Mouse (Mus musculus): ENCODE data around the gene Thbs3. TPM values are rescaled to one million over a fixed set of nuclear protein-coding genes. Genes with fewer than 3 reads are reported as not detected.
"Not testable (repeated sequence)": the region's sequence is repeated elsewhere in the genome, so short reads cannot be mapped to it uniquely, and the experiment has no call there.

The Thbs3 gene
- polyA plus RNA-seq, 1 experiment from 2014 or later = 26.8 TPM

- peak overlapping the region; percentile 73; the same call in 1 of the 2 replicates for H3K27ac ChIP-seq
- 41% methylated on average over 5 of the region's 5 CpGs for WGBS
Observed at GRCm38 (mm10) chr3:89203142-89203514, 11.9 kb upstream of the Thbs3 start.

DNA sequence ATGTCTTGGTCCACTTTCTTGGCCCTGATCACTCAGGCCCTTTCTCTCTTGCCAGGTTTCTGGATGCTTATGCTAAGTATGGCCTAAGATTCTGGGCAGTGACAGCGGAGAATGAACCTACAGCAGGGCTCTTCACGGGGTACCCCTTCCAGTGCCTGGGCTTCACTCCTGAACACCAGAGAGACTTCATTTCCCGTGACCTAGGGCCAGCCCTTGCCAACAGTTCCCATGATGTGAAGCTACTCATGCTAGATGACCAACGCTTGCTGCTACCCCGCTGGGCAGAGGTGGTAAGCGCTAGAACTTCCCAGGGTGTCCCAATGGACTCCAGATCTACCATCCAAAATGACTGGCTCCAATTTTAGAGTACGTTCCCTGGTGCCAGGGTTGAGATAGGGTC is 8.9 kb upstream of the Thbs3 start:
- WGBS = 92% methylated on average over 7 of the region's 7 CpGs
- Histone ChIP-seq H3K9me3 (replicated peaks) (no peaks in the 10 kb centered on the region), H3K4me1 (peaks cover 6% of the 10 kb centered on the region), H3K4me3 (no peak overlapping the region), H3K36me3 (peaks cover 72% of the 10 kb centered on the region), H3K27ac (no peak overlapping the region), H3K27me3 (ENCODE audit: low read depth, poor library complexity, severe bottlenecking) (no peaks in the 10 kb centered on the region)
- DNase-seq (ENCODE audit: low spot score) = no peak

More at GRCm38 (mm10) chr3:89203142-89203514, 11.9 kb upstream of the Thbs3 start:
- peak overlapping the region; percentile 63 for H3K4me3 ChIP-seq
- H3K36me3 ChIP-seq = peaks cover 42% of the 10 kb centered on the region
- H3K27me3 ChIP-seq (ENCODE audit: low read depth, poor library complexity, severe bottlenecking) = no peaks in the 10 kb centered on the region
- no peaks in the 10 kb centered on the region for H3K9me3 ChIP-seq (replicated peaks)
- no peak for DNase-seq (ENCODE audit: low spot score)
- H3K4me1 ChIP-seq = peaks cover 6% of the 10 kb centered on the region

GRCm38 (mm10) chr3:89206695-89207094 is 8.3 kb upstream of the Thbs3 start:
- H3K4me3 ChIP-seq = no peak overlapping the region
- peaks cover 6% of the 10 kb centered on the region for H3K4me1 ChIP-seq
- H3K27me3 ChIP-seq (ENCODE audit: low read depth, poor library complexity, severe bottlenecking) = no peaks in the 10 kb centered on the region
- H3K36me3 ChIP-seq = peaks cover 76% of the 10 kb centered on the region
- no peaks in the 10 kb centered on the region for H3K9me3 ChIP-seq (replicated peaks)
- 94% methylated on average over 2 of the region's 2 CpGs for WGBS
- DNase-seq (ENCODE audit: low spot score) = no peak
- H3K27ac ChIP-seq = no peak overlapping the region

- no peak for DNase-seq (ENCODE audit: low spot score)
- no peak overlapping the region for H3K27ac ChIP-seq
- no peaks in the 10 kb centered on the region for H3K27me3 ChIP-seq (ENCODE audit: low read depth, poor library complexity, severe bottlenecking)
- no peak overlapping the region for H3K4me3 ChIP-seq
- H3K9me3 ChIP-seq (replicated peaks) = no peaks in the 10 kb centered on the region
- peaks cover 84% of the 10 kb centered on the region for H3K36me3 ChIP-seq
- H3K4me1 ChIP-seq = peaks cover 12% of the 10 kb centered on the region
- WGBS = 93% methylated on average over 13 of the region's 13 CpGs
Observed at GRCm38 (mm10) chr3:89208075-89208657, 6.8 kb upstream of the Thbs3 start.

- no peak for DNase-seq (ENCODE audit: low spot score)
- no peak overlapping the region for H3K27ac ChIP-seq
- H3K36me3 ChIP-seq = peaks cover 84% of the 10 kb centered on the region
- peaks cover 10% of the 10 kb centered on the region for H3K4me1 ChIP-seq
- WGBS = 92% methylated on average over 6 of the region's 6 CpGs
- H3K9me3 ChIP-seq (replicated peaks) = no peaks in the 10 kb centered on the region
- H3K27me3 ChIP-seq (ENCODE audit: low read depth, poor library complexity, severe bottlenecking) = no peaks in the 10 kb centered on the region
- H3K4me3 ChIP-seq = no peak overlapping the region
Observed at GRCm38 (mm10) chr3:89208736-89209135, 6.2 kb upstream of the Thbs3 start.

GRCm38 (mm10) chr3:89209731-89210130 is 5.2 kb upstream of the Thbs3 start:
- Histone ChIP-seq H3K36me3 (peaks cover 75% of the 10 kb centered on the region), H3K4me1 (peaks cover 16% of the 10 kb centered on the region)

DNA sequence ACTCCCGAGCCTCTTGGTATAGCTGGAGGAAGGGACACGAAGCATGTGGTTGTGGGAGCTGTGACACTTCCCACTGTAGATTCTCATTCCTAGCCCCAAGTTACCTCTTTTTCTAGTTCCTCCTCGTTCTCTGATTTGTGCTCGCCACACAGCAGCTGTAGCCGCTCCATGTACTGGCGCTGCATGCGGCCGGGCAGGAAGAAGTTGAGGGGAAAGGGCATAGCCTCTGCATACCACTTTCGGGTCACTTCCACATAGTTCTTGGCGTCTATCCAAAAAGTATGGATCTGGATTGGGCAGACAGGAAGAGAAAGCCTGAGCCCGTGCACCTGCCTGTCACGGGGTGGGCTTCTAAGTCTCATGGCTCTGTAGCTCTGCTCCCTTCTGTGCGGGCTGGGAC is 4.8 kb upstream of the Thbs3 start:
- Histone ChIP-seq H3K27me3 (ENCODE audit: low read depth, poor library complexity, severe bottlenecking) (no peaks in the 10 kb centered on the region), H3K36me3 (peaks cover 72% of the 10 kb centered on the region), H3K27ac (no peak overlapping the region), H3K4me3 (no peak overlapping the region), H3K9me3 (replicated peaks) (no peaks in the 10 kb centered on the region), H3K4me1 (peaks cover 20% of the 10 kb centered on the region)
- WGBS = 93% methylated on average over 13 of the region's 13 CpGs
- DNase-seq (ENCODE audit: low spot score) = no peak

More at GRCm38 (mm10) chr3:89209731-89210130, 5.2 kb upstream of the Thbs3 start:
- Histone ChIP-seq H3K27ac (no peak overlapping the region), H3K27me3 (ENCODE audit: low read depth, poor library complexity, severe bottlenecking) (no peaks in the 10 kb centered on the region), H3K9me3 (replicated peaks) (no peaks in the 10 kb centered on the region), H3K4me3 (no peak overlapping the region)
- WGBS = 94% methylated on average over 7 of the region's 7 CpGs
- DNase-seq (ENCODE audit: low spot score) = no peak

- H3K27me3 ChIP-seq (ENCODE audit: low read depth, poor library complexity, severe bottlenecking) = no peaks in the 10 kb centered on the region
- H3K27ac ChIP-seq = no peak overlapping the region
- H3K4me1 ChIP-seq = peaks cover 26% of the 10 kb centered on the region
- no peak for DNase-seq (ENCODE audit: low spot score)
- 83% methylated on average over 7 of the region's 7 CpGs for WGBS
- peaks cover 66% of the 10 kb centered on the region for H3K36me3 ChIP-seq
- H3K9me3 ChIP-seq (replicated peaks) = no peaks in the 10 kb centered on the region
- H3K4me3 ChIP-seq = no peak overlapping the region
Observed at GRCm38 (mm10) chr3:89210731-89211130, 4.2 kb upstream of the Thbs3 start.

DNA sequence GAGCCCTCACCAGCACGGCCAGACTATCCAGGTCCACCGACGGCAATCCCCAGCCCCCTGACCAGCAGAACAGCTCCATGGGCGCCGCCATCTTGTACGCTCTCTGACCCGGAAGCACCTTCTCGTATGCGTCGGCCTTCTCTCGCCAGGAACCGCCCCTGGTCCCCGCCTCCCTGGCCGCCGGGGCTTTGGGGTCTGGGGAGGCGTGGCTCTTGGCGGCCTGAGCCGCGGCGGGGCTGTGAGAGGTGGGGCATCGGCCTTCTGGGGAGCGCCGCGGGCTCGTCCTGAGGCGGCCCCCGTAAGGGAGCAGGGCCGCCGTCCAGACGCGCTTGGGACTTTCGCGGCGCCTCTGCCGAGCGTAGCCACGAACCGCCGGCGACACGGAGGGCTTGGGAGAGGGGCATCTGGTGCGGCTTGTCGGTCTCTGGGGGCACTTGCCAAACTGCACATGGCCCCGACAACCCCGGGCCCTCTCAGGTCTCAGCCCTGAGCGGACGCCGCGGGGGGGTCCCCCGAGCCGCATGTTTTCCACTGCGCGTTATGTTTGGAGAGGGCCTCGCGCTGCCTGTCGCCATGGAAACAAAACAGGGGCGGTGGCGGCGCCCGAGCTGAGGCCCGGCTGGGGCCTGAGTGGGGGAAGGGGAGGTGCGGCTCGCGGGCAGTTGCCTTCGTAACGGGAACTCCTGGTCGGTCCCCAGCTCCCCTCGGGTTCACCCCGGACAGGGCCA is 1.0 kb upstream of the Thbs3 start:
- peaks cover 36% of the 10 kb centered on the region for H3K36me3 ChIP-seq
- H3K27ac ChIP-seq = peak overlapping the region; percentile 96
- H3K27me3 ChIP-seq (ENCODE audit: low read depth, poor library complexity, severe bottlenecking) = no peaks in the 10 kb centered on the region
- peak; percentile 94 for DNase-seq (ENCODE audit: low spot score)
- peak overlapping the region; percentile 78 for H3K4me3 ChIP-seq
- no peaks in the 10 kb centered on the region for H3K9me3 ChIP-seq (replicated peaks)
- under 1% methylated on average over 69 of the region's 69 CpGs for WGBS
- peaks cover 34% of the 10 kb centered on the region for H3K4me1 ChIP-seq

DNA sequence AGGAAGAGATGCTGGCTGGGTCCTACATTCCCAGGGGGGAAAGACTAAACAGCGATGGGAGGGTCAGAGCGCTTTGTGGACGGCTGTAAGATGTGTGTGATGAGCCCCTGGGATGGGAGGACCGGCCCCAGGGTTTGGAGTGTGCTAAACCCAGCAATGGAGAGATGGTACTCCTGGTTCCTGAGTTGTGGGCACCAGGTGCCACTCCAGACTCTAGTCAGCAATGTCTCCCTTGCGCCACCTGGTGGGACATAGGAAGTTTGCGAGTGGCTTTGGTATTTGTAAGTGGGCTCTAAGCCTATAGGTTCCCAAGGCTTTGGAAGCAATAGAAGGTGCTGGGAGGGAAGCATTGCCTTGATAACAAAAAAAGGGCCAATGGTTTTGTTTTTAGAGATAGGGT is 873 bp downstream of the Thbs3 start:
- Histone ChIP-seq H3K36me3 (peaks cover 17% of the 10 kb centered on the region), H3K27me3 (ENCODE audit: low read depth, poor library complexity, severe bottlenecking) (no peaks in the 10 kb centered on the region), H3K4me3 (peak overlapping the region; percentile 78), H3K9me3 (replicated peaks) (no peaks in the 10 kb centered on the region), H3K27ac (peak overlapping the region; percentile 96), H3K4me1 (peaks cover 44% of the 10 kb centered on the region)
- WGBS = 0% methylated on average over 6 of the region's 6 CpGs
- peak; percentile 87 for DNase-seq (ENCODE audit: low spot score)

DNA sequence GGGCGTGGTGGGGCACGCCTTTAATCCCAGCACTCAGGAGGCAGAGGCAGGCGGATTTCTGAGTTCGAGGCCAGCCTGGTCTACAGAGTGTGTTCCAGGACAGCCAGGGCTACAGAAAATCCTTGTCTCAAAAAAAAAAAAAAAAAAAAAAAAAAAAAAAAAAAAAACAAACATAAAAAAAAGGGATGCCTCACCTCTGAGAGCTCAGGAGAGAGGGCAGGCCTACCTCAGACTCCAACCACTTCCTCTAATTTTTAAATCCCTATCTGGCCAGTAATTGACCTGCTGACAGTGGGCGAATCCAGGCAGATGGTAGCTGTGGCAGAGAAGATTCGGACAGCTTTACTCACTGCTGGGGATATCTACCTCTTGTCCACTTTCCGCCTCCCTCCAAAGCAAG is 1.4 kb downstream of the Thbs3 start:
- not testable (repeated sequence) for DNase-seq (ENCODE audit: low spot score); H3K4me3 ChIP-seq; H3K9me3 ChIP-seq (replicated peaks); H3K27me3 ChIP-seq (ENCODE audit: low read depth, poor library complexity, severe bottlenecking); H3K27ac ChIP-seq
- Histone ChIP-seq H3K4me1 (peaks cover 49% of the 10 kb centered on the region), H3K36me3 (peaks cover 19% of the 10 kb centered on the region)
- 79% methylated on average over 7 of the region's 7 CpGs for WGBS

DNA sequence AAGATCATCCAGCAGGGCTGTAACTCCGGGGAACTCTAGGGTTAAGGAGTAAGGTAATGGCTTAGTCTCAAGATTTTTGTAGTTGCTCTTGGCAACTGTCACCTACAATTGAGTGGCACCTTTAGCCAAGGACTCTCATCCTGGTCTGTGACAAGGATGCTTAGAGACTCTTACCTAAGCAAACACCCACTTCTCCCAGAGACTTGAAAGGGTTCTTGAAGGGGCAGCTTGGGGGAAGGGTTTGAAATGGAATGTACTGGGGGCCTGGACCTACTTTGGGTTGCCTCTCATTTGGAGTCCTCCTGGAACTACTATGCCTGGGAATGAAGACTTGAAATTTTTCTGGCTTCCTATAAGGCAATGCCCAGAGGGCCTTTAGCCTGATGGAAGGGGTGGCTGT is 3.3 kb downstream of the Thbs3 start:
- 92% methylated on average over 1 of the region's 1 CpGs for WGBS
- DNase-seq (ENCODE audit: low spot score) = no peak
- Histone ChIP-seq H3K27ac (no peak overlapping the region), H3K27me3 (ENCODE audit: low read depth, poor library complexity, severe bottlenecking) (no peaks in the 10 kb centered on the region), H3K9me3 (replicated peaks) (no peaks in the 10 kb centered on the region), H3K4me3 (no peak overlapping the region), H3K4me1 (peaks cover 40% of the 10 kb centered on the region), H3K36me3 (peaks cover 21% of the 10 kb centered on the region)

GRCm38 (mm10) chr3:89219546-89219945 is 4.6 kb downstream of the Thbs3 start:
- Histone ChIP-seq H3K27ac (no peak overlapping the region), H3K36me3 (peaks cover 34% of the 10 kb centered on the region), H3K4me1 (peaks cover 35% of the 10 kb centered on the region), H3K9me3 (replicated peaks) (no peaks in the 10 kb centered on the region), H3K27me3 (ENCODE audit: low read depth, poor library complexity, severe bottlenecking) (peaks cover 1% of the 10 kb centered on the region; the same call in 1 of the 2 replicates), H3K4me3 (no peak overlapping the region)
- DNase-seq (ENCODE audit: low spot score) = no peak
- 42% methylated on average over 8 of the region's 8 CpGs for WGBS

Measured in limb, embryonic 10.5 days (tissue).